Mouse (Mus musculus) B cell, adult 2 months (primary cell): Measurements from ENCODE around the gene Tulp2.

Experiments used
- DNase-seq, 2 experiments: peaks; one replicate each; pipeline ENCODE4 v3.0.0; 2022

The Tulp2 gene

DNA sequence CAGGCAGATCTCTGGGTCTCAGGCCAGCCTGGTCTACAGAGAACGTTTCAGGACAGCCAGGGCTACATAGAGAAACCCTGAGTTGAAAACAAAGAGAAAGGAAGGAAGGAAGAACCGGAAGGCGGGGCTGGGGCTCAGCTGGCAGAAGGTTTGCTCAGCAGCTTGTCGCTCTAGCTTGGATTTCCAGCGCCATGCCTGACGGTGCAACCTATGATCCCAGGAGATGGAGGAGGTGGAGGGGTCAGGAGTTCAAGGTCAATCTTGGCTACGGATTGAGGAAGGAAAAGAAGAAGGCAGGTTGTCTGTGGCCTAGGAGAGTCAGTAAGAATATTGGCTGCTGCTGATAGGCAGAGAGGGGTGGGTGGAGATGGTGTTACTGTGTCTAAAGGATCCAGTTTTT is 78.6 kb downstream of the Tulp2 start:
- no peak for DNase-seq

DNA sequence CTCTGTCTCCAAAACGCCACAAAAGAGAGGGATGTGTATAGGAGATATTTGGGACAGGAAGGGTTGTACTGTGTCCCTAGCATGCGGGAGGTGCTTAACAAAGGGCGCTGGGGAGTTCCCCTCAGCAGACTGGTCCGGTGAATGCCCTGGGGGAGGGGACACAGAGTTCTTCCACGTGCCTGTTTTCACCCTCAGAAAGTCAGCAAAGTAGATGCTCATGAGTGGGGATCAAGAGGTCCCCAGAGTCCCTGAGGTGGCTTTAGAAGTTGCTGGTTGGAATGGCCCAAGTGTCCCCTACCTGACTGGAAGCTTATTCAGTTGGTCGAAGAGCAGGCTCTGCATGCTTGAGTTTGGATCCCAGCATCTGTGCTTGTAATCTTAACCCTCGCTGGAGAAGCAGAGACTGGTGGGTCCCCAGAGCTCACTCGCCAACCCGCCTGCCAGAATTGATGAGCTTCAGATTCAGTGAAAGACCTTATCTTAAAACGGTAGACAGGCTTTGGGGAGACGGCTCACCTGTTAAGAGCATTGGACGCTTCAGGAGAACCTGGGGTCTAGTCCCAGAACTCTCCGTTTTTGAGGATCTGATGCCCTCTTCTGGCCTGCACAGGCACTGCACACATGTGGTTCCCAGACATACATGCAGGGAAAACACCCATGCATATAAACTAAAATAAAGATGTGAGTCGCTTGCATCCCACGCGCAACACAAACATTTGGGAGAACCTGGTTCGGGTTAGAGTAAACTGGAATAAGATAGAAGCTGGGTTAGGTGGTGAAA is 79.4 kb downstream of the Tulp2 start:
- peak; percentile 86 to 87 for DNase-seq

DNA sequence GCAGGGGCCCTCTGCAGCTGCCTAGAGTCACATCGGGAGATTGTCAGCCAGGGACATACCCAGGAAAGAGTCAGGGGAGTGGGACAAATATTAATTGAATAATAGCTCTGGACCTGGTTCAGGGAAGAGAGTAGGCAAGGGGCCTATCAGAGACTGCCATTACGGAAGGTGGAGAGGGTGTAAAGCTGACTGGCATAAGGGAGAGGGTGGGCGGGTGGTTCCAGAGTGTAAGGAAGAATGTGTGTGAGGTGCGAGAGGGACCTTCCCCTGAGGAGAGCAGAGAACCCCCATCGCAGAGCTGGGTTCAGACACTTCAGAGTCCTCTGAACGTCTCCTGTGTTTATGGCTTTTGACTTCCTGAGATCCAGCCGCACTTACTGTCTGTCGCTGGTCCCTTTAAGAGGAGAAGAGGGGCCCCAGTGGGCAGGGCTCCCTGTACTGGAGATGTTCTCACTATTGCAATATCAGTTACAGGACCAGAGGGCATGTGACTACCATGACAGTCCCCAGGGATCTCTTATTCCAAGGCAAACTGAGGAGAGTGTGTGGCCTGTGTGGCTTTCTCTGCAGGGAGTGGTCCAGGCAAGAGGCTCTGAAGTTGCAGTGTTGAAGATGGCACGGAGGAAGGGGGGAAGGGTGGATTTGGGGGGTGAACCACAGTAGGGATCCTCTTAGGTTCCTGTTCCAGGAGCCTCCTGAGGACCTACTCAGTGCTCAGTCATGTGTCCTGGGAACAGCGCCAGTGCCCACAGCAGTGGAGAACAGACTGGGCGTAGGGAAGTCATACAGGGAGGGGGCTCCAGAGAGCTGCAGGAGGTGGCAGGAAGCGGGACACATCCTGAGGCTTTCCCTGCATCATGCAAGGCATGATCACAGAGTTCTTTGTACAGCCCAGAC is 80.2 kb downstream of the Tulp2 start:
- DNase-seq: no peak

GRCm38 (mm10) chr7:45564811-45565210 is 83.1 kb downstream of the Tulp2 start:
- DNase-seq: no peak

DNA sequence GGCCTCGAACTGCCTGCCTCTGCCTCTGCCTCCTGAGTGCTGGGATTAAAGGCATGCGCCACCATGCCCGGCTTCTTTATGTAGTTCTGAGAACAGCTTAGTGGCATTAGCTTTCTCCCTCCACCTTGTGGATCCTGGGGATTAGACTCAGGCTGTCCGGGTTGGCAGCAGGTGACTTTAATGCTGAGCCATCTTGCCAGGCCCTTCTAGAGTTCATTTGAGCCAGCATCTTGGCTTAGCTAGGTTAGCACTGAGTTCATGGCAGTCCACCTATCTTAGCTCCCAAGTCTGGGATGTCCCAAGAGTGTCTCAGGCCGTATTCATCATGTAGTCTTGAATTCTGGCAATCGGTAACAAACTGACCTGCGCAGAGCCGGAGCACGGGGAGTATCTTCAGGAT is 83.8 kb downstream of the Tulp2 start:
- DNase-seq: no peak

GRCm38 (mm10) chr7:45567112-45567779 is 85.6 kb downstream of the Tulp2 start:
- no peak for DNase-seq

- peak; percentile 83 to 84 for DNase-seq
Measured at GRCm38 (mm10) chr7:45567780-45568516, 86.3 kb downstream of the Tulp2 start.

- no peak for DNase-seq
Measured at GRCm38 (mm10) chr7:45568601-45569473, 87.2 kb downstream of the Tulp2 start.

DNA sequence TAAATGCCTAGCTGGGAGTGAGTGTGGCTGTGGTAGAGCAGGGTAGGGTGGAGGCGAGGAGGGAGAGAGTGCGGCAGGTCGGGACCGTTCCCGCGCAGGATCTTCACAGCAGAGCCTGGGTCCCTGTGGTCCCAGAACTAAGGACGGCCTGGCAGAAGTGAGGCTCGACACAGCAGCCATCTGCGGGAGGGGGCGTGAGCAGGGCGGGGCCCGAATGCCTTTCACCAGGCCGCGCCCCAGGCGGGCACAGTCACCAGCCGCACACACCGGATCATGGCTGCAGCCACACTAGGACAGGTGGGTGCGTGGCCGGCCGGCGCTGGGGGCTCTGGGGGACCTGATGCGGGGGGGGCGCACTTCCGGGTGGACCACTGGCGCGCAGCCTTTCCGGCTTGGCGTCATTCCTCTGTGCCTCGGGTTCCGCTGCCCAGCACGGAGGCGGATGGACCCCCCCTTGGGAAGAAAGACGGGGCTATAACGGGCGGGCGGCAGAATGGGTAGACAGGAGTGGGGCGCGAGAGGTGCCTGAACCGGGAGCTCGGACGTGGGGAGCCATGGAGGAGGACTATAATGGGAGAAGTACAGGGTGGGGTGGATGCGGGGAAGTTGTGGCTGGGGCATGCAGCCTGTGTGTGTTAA is 88.5 kb downstream of the Tulp2 start, which contains the start of gene Bcat2:
Bcat2 (plus strand) TSS at position 51 of the 639 bp plus-strand sequence.
- peak; percentile 83 to 85 for DNase-seq

- DNase-seq: no peak
Measured at GRCm38 (mm10) chr7:45571966-45572365, 90.3 kb downstream of the Tulp2 start.
